Mouse (Mus musculus) E14TG2a.4 (cell line): ENCODE results near the gene Sppl2a.

Experiments used
- CTCF ChIP-seq: conservative IDR thresholded peaks from 2 replicates; pipeline ENCODE4 v1.5.1; 2014; ENCODE audit warnings: low read length
- NANOG ChIP-seq: IDR thresholded peaks from 2 replicates; pipeline ENCODE4 v1.6.1; 2014; ENCODE audit warnings: borderline replicate concordance, low read length, mixed read lengths
- POU5F1 ChIP-seq: IDR thresholded peaks from 2 replicates; pipeline ENCODE4 v1.6.1; 2014; ENCODE audit warnings: low read length, borderline replicate concordance

DNA sequence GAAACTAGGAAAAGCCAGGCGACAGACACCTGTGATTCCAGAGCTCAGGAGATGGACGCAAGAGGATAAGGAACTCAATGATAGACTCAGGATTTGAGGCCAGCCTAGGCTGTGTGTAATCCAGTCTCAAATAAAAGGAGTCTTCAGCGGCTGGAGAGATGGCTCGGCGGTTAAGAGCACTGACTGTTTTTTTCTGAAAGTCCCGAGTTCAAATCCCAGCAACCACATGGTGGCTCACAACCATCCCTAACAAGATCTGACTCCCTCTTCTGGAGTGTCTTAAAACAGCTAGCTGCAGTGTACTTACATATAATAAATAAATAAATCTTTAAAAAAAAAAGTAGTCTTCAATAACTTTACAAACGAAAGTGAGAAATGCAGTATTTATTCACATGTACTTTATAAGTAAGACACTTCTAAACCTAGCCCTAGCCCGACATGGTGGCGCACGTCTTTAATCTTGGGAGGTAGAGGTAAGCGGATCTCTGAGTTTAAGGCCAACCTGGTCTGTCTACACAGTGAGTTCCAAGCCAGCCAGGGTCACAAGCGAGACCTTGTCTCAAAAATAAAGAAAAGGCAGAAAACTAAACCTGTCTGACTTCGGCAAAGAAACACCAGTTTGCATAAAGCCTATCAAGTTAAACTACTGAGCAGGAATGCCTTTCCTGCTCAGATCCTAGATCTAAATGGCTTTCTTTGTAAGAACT lies 58.1 kb downstream of the Sppl2a start:
- TF ChIP-seq CTCF (no peak), NANOG (no peak), POU5F1 (no peak)
